Mouse (Mus musculus): ENCODE results near the gene Myo1d.

The Myo1d gene

GRCm38 (mm10) chr11:80532966-80533365 lies 246.9 kb downstream of the Myo1d start:
- DNase-seq: no peak

DNA sequence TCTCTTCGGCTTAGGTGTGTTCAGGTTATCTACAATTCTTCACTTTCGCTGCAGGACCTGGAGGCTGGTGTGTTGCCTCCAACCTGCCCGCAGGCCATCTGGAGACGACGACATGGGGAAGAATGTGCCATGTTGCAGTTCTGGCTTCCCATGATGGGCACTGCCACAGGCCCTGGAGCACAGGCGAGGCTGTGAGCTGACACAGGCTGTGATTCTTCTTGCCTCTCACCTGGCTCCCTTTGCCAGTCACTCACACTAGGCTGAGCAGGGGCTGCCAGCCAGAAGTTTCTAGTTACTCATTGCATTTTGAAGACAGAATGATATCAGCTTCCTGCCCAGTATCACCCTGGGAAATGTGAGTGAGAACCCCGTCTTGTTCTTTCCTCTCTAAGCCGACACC lies 250.7 kb downstream of the Myo1d start:
- peak in 1 of 2 experiments; percentile 28 for DNase-seq

DNA sequence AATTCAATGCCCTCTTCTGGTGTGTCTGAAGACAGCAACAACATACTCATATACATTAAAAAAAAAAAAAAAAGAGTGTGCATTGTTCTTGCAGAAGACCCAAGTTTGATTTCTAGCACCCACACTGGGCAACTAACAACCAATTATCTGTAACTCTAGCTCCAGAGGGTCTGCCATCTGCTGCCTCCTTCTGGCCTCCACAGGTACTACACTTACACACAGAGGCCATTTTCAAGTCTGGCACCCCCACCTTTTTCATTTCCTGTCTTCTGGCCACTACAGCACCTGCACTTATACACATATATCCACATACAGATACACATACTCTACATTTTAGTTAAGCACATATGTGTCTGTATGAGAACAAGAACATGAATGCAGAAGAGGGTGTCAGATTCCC lies 252.1 kb downstream of the Myo1d start:
- no peak for DNase-seq

DNA sequence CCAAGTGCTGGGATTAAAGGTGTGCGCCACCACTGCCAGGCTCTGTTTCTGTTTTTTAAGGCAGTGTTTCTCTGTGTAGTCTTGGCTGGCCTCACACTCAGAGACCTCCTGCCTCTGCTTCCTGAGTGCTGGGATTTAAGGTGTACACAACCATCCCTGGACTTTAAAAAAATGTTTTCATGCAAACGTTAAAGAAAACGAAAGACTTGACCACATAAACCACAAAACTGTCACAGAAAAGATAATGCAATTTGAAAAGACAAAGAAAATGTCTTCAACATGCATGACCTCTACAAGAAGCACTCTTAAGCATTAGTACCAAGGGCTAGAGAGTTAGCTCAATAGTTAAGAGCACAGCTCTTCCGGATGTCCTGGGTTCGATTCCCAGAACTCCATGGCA lies 255.6 kb downstream of the Myo1d start:
- DNase-seq: no peak

DNA sequence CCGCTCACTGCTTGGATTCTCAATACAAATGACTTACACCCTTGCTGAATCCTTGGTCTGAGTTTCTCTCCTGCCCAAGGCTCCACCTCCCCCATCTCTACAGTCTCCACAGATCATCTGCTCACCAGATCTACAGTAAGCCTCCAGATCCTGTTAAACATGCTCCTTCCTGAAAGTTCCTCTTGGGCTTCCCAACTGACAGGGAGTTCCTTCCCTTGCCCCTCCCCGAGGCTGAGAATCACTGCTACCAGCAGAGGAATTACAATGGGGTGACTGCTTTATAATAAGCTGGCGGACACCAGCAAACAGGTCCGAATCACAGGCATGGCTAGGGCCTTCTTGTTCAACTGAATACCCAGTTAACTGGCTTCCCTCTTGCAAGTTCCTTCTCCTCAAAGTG lies 256.4 kb downstream of the Myo1d start:
- no peak for DNase-seq

- peak in 1 of 2 experiments; percentile 29 for DNase-seq
These were observed 257.0 kb downstream of the Myo1d start for GRCm38 (mm10) chr11:80522852-80523251.

DNA sequence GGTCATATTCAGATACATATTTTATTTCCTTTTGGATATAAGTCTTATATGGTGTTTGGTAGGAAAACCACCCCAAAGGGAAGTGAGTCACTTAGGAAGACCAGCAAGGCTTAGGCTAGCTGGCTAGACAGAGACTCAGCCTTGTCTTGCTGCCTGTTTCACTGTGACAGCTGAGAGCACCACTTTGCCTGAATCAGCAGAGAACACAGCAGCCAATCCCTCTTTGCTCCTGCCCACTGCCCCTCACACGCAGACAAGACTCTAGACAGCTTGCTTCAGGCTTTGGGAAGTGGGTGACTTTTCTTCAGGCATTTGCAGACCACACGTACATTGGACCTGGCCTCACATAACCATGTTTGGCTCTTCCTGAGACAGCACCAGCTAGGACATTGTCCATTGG lies 258.7 kb downstream of the Myo1d start:
- DNase-seq: no peak

GRCm38 (mm10) chr11:80518421-80519367 lies 261.1 kb downstream of the Myo1d start:
- DNase-seq: peak in 1 of 2 experiments; percentile 34

DNA sequence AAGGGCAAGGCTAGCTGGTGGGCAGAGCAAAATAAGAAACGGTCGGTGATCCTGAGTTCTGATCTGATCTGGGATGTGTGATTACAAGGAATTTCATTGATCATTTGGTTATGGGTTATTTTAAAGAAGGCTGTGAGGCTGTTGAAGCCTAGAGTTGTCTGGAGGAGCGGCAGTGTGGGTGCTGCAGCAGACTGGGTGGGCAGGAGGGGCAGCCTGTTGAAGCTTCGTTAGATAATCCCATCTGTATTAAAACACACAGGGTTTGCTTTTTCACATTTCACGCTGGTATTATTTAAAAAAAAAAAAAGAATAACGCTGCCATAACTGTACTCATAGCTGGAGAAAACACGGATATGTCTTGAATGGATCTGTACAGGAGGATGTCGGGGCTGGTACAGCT lies 263.9 kb downstream of the Myo1d start:
- DNase-seq: no peak

DNA sequence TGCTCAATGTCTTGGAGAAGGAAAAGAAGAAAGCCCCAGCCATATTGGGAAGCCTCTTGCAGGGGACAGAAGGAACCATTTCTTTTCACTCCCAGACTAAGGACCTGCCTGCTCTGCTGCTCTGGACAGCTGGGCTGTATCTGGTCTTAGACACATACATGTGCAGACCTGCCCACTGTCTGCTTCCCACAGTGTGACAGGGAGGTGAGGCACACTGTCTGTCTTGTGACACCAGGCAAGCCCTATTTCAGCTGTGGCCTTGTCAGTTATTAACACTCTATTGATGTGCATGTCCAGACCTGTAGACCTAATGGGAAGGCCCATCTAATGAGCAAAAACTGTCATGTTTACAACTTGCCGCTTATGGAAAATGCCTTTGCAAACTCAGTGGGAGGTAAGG lies 264.5 kb downstream of the Myo1d start:
- DNase-seq: no peak

DNA sequence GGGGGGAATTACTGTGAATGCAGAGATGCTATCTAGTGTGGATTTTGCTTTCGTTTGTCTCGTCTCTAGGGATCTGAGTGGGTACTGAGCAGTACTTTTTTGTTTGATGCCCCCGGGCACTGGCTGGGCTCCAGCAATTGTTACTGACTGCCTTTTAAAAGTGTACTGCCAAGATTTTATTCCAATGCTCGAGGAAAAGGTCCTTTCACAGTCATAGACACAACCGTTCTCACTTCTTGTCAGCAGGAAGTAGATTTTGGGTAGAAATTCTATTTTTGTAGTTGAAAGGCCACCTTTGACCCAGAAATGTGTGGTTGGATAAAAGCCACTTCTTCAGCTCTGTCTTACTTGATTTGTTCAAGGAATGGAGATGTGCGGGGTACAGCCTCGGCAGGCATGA lies 266.0 kb downstream of the Myo1d start:
- no peak for DNase-seq

- no peak for DNase-seq
These were observed 267.3 kb downstream of the Myo1d start for GRCm38 (mm10) chr11:80512313-80513056.

GRCm38 (mm10) chr11:80510124-80510523 lies 269.7 kb downstream of the Myo1d start:
- DNase-seq: no peak

- DNase-seq: no peak
These were observed 270.7 kb downstream of the Myo1d start for GRCm38 (mm10) chr11:80509176-80509506.

DNA sequence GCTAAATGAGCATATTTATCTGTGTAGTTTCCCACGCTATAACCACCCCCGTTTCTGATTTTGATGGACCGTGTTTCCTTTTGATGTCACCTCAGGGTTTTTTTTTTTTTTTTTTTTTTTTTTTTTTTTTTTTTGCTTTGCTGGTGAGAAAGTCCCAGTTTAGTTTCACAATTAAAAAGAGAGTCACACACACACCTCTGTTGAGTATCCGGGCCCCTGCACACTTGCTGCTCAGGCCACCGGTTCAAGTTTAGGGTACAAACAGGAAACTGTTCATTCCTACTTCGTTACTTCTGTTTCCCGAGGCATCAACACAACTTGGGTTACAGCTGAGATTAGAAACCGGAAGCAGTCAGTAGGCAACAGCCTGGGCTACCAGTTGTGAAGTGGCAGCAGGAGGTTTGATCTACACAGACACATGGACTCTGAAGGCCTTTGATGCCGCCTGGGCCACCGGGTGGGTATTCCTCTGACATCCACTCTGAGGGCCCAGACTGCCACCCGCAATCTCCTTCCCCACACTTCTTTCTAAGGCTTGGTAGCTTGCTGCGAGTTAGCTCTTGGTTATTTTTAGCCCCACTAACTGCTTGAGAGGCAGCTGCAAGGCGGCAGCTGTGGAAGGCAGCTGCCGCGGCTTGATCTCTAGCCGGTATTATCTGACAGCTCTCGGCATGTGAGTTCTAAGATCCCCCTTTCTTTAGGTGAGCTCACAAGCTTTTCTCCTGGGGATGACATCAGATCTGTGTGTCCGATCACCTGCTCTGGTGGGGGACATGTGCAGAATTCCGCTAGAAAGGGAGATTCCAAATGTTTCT lies 271.3 kb downstream of the Myo1d start:
- DNase-seq: no peak

GRCm38 (mm10) chr11:80507791-80508190 lies 272.0 kb downstream of the Myo1d start:
- DNase-seq: no peak

- no peak for DNase-seq
These were observed 273.3 kb downstream of the Myo1d start for GRCm38 (mm10) chr11:80506483-80506882.

DNA sequence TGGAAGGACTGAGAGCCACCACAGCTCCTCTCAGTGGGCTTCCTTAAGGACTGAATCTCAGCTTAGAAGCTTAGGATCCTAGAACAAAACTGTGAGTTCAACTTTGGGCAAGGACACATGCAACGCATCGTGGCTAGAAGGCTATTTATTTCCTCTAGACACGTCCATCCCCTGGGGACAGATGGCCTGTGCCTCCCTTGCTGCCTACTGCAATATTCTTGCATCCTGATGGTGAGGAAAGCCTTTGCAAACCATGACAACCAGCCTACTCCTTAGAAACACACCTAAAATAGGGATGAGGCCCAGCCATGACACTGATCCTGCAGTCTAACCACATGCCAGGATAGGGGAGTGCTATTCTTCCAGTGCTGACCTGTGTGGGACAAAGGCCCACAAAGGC lies 274.2 kb downstream of the Myo1d start:
- no peak for DNase-seq

GRCm38 (mm10) chr11:80504519-80505385 lies 275.1 kb downstream of the Myo1d start:
- DNase-seq: no peak

GRCm38 (mm10) chr11:80503726-80504452 lies 275.9 kb downstream of the Myo1d start:
- peak; percentile 59 to 64 for DNase-seq

DNA sequence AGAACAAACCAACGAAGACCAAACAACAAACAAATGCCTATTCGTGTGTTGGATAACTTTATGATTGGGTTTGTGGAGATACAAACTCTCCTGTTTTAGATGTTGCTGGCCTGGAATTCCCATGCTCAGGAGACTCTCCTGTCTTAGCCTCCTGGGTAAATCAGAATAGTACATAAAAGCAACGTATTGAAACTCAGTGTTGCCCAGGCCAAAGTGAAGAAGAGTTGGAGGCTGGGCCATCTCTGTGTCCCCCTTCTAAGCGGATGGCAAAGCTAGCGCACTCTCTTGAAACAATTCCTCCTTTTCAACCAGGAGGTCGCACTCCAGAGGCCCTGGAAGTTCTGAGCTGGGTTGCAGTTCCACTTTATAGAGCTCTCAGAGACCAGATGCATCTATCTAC lies 276.5 kb downstream of the Myo1d start:
- DNase-seq: no peak
